Mouse (Mus musculus): ENCODE results near the gene Slc17a8.
"Not testable (repeated sequence)": the region's sequence is repeated elsewhere in the genome, so short reads cannot be mapped to it uniquely, and the experiment has no call there.

GRCm38 (mm10) chr10:89670371-89670770 lies 49.3 kb upstream of the Slc17a8 start:
- TF ChIP-seq POLR2A (IDR thresholded peaks at IDR 0.05; ENCODE audit: control insufficient read depth, extremely low read depth, insufficient read depth, low read length, poor library complexity); CTCF (IDR thresholded peaks at IDR 0.05; ENCODE audit: borderline replicate concordance, control insufficient read depth, extremely low read depth, insufficient read depth, low read length, poor library complexity): not testable (repeated sequence)
